Mouse (Mus musculus) MEL (cell line): ENCODE measurements around the gene Parm1. TPM values are rescaled to one million over a fixed set of nuclear protein-coding genes. Genes with fewer than 3 reads are reported as not detected.

ENCODE experiments used
- DNase-seq: peaks from one replicate; pipeline ENCODE4 v3.0.0; 2011; ENCODE audit warnings: low read depth, low spot score
- H3K27ac ChIP-seq: 2 replicates; pipeline ENCODE4 v1.5.1; 2012; ENCODE audit warnings: low read depth, mild to moderate bottlenecking, control low read depth, low read length, moderate library complexity; ENCODE audit not compliant: control insufficient read depth
- H3K27me3 ChIP-seq, 2 experiments: fragments of 150-350 bp in 1 of 2; sonication (generic) in 1 of 2; 2 replicates each; pipeline ENCODE4 v1.6.1; 2012; ENCODE audit warnings: low read length in 2 of 2, mild to moderate bottlenecking in 2 of 2, improper control_type of control experiment in 1 of 2, moderate library complexity in 1 of 2; ENCODE audit not compliant: insufficient read depth in 2 of 2, control insufficient read depth in 1 of 2
- H3K36me3 ChIP-seq, 2 experiments: 2 replicates each; pipeline ENCODE4 v1.6.1; 2012 to 2014; ENCODE audit warnings: low read length in 2 of 2, improper control_type of control experiment in 1 of 2, inconsistent platforms in 1 of 2, mild to moderate bottlenecking in 1 of 2; ENCODE audit not compliant: insufficient read depth in 2 of 2, control insufficient read depth in 1 of 2
- H3K4me1 ChIP-seq, 2 experiments: fragments of 150-350 bp in 1 of 2; sonication (generic) in 1 of 2; 2 replicates each; pipeline ENCODE4 v1.6.1; 2012; ENCODE audit warnings: low read length in 2 of 2, improper control_type of control experiment in 1 of 2, mild to moderate bottlenecking in 1 of 2; ENCODE audit not compliant: insufficient read depth in 2 of 2, control insufficient read depth in 1 of 2
- H3K4me3 ChIP-seq, 2 experiments: fragments of 150-350 bp in 1 of 2; sonication (generic) in 1 of 2; 2 replicates each; pipeline ENCODE4 v1.5.1; 2012; ENCODE audit warnings: low read depth in 2 of 2, low read length in 2 of 2, mild to moderate bottlenecking in 2 of 2, moderate library complexity in 2 of 2, control low read depth in 1 of 2, improper control_type of control experiment in 1 of 2; ENCODE audit not compliant: control insufficient read depth in 1 of 2, insufficient read depth in 1 of 2
- H3K79me2 ChIP-seq: 2 replicates; pipeline ENCODE4 v1.6.1; 2012; ENCODE audit warnings: mild to moderate bottlenecking, low read length, moderate library complexity; ENCODE audit not compliant: control insufficient read depth, poor library complexity, insufficient read depth
- H3K9ac ChIP-seq: 2 replicates; pipeline ENCODE4 v1.6.1; 2012; ENCODE audit warnings: low read depth, mild to moderate bottlenecking, control low read depth, low read length, moderate library complexity; ENCODE audit not compliant: control insufficient read depth, poor library complexity, severe bottlenecking
- H3K9me3 ChIP-seq: fragments of 150-350 bp; sonication (generic); replicated peaks from 2 replicates; pipeline ENCODE4 v1.6.1; 2012; ENCODE audit warnings: mild to moderate bottlenecking, low read length, improper control_type of control experiment, moderate library complexity; ENCODE audit not compliant: insufficient read depth
- CHD1 ChIP-seq: IDR thresholded peaks from 2 replicates; pipeline ENCODE4 v1.6.1; 2012; ENCODE audit warnings: low read depth, mild to moderate bottlenecking, inconsistent platforms, low read length, improper control_type of control experiment
- CTCF ChIP-seq, 3 experiments: IDR thresholded peaks in 2 of 3; conservative IDR thresholded peaks in 1 of 3; 2 replicates each; pipeline ENCODE4 v1.5.1; 2011 to 2012; ENCODE audit warnings: low read length in 3 of 3, low read depth in 2 of 3, mild to moderate bottlenecking in 2 of 3, improper control_type of control experiment in 1 of 3, inconsistent platforms in 1 of 3, mixed read lengths in 1 of 3, moderate library complexity in 1 of 3; ENCODE audit not compliant: control insufficient read depth in 1 of 3, insufficient read depth in 1 of 3, poor library complexity in 1 of 3, severe bottlenecking in 1 of 3
- E2F4 ChIP-seq: IDR thresholded peaks from 2 replicates; pipeline ENCODE4 v1.6.1; 2011; ENCODE audit warnings: low read depth, low read length, improper control_type of control experiment, borderline replicate concordance
- ELF1 ChIP-seq: IDR thresholded peaks from 2 replicates; pipeline ENCODE4 v1.6.1; 2014; ENCODE audit warnings: low read depth, mild to moderate bottlenecking, inconsistent platforms, low read length, improper control_type of control experiment, moderate library complexity
- ETS1 ChIP-seq: IDR thresholded peaks from 2 replicates; pipeline ENCODE4 v1.6.1; 2012; ENCODE audit warnings: low read depth, mild to moderate bottlenecking, inconsistent platforms, low read length, improper control_type of control experiment, moderate library complexity
- GATA1 ChIP-seq: IDR thresholded peaks from 2 replicates; pipeline ENCODE4 v1.6.1; 2011; ENCODE audit warnings: low read depth, low read length, improper control_type of control experiment
- HCFC1 ChIP-seq: IDR thresholded peaks from 2 replicates; pipeline ENCODE4 v1.6.1; 2012; ENCODE audit warnings: low read depth, mild to moderate bottlenecking, inconsistent platforms, low read length, improper control_type of control experiment, moderate library complexity
- JUND ChIP-seq: IDR thresholded peaks from 2 replicates; pipeline ENCODE4 v1.6.1; 2011; ENCODE audit warnings: low read depth, mild to moderate bottlenecking, improper control_type of control experiment, low read length
- KAT2A ChIP-seq: conservative IDR thresholded peaks from 2 replicates; pipeline ENCODE4 v1.6.1; 2012; ENCODE audit warnings: low read depth, low read length, improper control_type of control experiment, inconsistent platforms
- MAFK ChIP-seq: IDR thresholded peaks from 2 replicates; pipeline ENCODE4 v1.6.1; 2011; ENCODE audit warnings: low read depth, mild to moderate bottlenecking, low read length, improper control_type of control experiment, borderline replicate concordance
- MAX ChIP-seq: IDR thresholded peaks from 2 replicates; pipeline ENCODE4 v1.6.1; 2011; ENCODE audit warnings: low read length, improper control_type of control experiment
- MEF2A ChIP-seq: IDR thresholded peaks from 2 replicates; pipeline ENCODE4 v1.6.1; 2014; ENCODE audit warnings: low read depth, mild to moderate bottlenecking, inconsistent platforms, low read length, improper control_type of control experiment; ENCODE audit not compliant: poor library complexity, insufficient replicate concordance, severe bottlenecking; ENCODE audit errors: extremely low read depth
- MXI1 ChIP-seq: IDR thresholded peaks from 2 replicates; pipeline ENCODE4 v1.6.1; 2011; ENCODE audit warnings: mild to moderate bottlenecking, low read depth, low read length, improper control_type of control experiment
- MYB ChIP-seq: IDR thresholded peaks from 2 replicates; pipeline ENCODE4 v1.6.1; 2011; ENCODE audit warnings: mild to moderate bottlenecking, low read depth, low read length, improper control_type of control experiment
- MYC ChIP-seq: IDR thresholded peaks from 2 replicates; pipeline ENCODE4 v1.6.1; 2011; ENCODE audit warnings: low read depth, mild to moderate bottlenecking, low read length, improper control_type of control experiment, moderate library complexity
- NELFE ChIP-seq: IDR thresholded peaks from 2 replicates; pipeline ENCODE4 v1.6.1; 2011; ENCODE audit warnings: low read depth, low read length, improper control_type of control experiment
- NRF1 ChIP-seq: IDR thresholded peaks from 2 replicates; pipeline ENCODE4 v1.6.1; 2014; ENCODE audit warnings: low read depth, mild to moderate bottlenecking, inconsistent platforms, low read length, improper control_type of control experiment, moderate library complexity; ENCODE audit not compliant: poor library complexity, insufficient read depth, severe bottlenecking
- POLR2A ChIP-seq, 2 experiments: IDR thresholded peaks; 2 replicates each; pipeline ENCODE4 v1.6.1; 2011 to 2012; ENCODE audit warnings: low read length in 2 of 2, mild to moderate bottlenecking in 2 of 2, control low read depth in 1 of 2, improper control_type of control experiment in 1 of 2, low read depth in 1 of 2, moderate library complexity in 1 of 2; ENCODE audit not compliant: control insufficient read depth in 1 of 2, insufficient read depth in 1 of 2, poor library complexity in 1 of 2
- POLR2AphosphoS5 ChIP-seq: IDR thresholded peaks from 2 replicates; pipeline ENCODE4 v1.6.1; 2012; ENCODE audit warnings: low read depth, borderline replicate concordance, mild to moderate bottlenecking, inconsistent platforms, low read length, moderate library complexity, mixed read lengths
- SIN3A ChIP-seq: IDR thresholded peaks from 2 replicates; pipeline ENCODE4 v1.6.1; 2012; ENCODE audit warnings: low read length, improper control_type of control experiment, inconsistent platforms
- SMC3 ChIP-seq: IDR thresholded peaks from 2 replicates; pipeline ENCODE4 v1.6.1; 2011; ENCODE audit warnings: low read depth, low read length, improper control_type of control experiment
- TAL1 ChIP-seq: IDR thresholded peaks from 2 replicates; pipeline ENCODE4 v1.6.1; 2012; ENCODE audit warnings: mild to moderate bottlenecking, inconsistent platforms, low read length, moderate library complexity, mixed read lengths
- TCF12 ChIP-seq: IDR thresholded peaks from 2 replicates; pipeline ENCODE4 v1.6.1; 2014; ENCODE audit warnings: low read depth, mild to moderate bottlenecking, inconsistent platforms, low read length, improper control_type of control experiment, moderate library complexity
- USF1 ChIP-seq: IDR thresholded peaks from 2 replicates; pipeline ENCODE4 v1.6.1; 2014; ENCODE audit warnings: low read depth, mild to moderate bottlenecking, inconsistent platforms, low read length, improper control_type of control experiment, moderate library complexity
- USF2 ChIP-seq, 2 experiments: IDR thresholded peaks; 2 replicates each; pipeline ENCODE4 v1.6.1; 2011 to 2012; ENCODE audit warnings: improper control_type of control experiment in 2 of 2, low read length in 2 of 2, borderline replicate concordance in 1 of 2, inconsistent platforms in 1 of 2, low read depth in 1 of 2, mild to moderate bottlenecking in 1 of 2; ENCODE audit not compliant: insufficient read depth in 1 of 2
- ZC3H11A ChIP-seq: IDR thresholded peaks from 2 replicates; pipeline ENCODE4 v1.6.1; 2012; ENCODE audit warnings: low read depth, mild to moderate bottlenecking, inconsistent platforms, low read length, improper control_type of control experiment
- polyA plus RNA-seq, 2 experiments: library from polyadenylated mRNA; stranded (reverse) in 1 of 2; unstranded in 1 of 2; fragments of >175 nt in 1 of 2; fragments of >200 nt in 1 of 2; gene quantifications; 2 replicates each; pipeline versions ENCODE4 v1.2.1 to v1.2.4; 2012; ENCODE audit warnings: low replicate concordance in 2 of 2, low read depth in 1 of 2; ENCODE audit not compliant: insufficient read length in 2 of 2, insufficient read depth in 1 of 2, missing spikeins in 1 of 2
- total RNA-seq: library from RNA; depleted of rRNA; stranded (reverse); fragments of 300-350 nt; gene quantifications from 2 replicates; pipeline ENCODE4 v1.2.3, GENCODE M21; 2012

Gene Parm1
- total and polyA plus RNA-seq, 3 experiments, result 19.1 to 76.1 (median 41.0) TPM

- Histone ChIP-seq H3K27me3 (no peaks in the 10 kb centered on the region), H3K9ac (no peak overlapping the region), H3K4me1 (peaks cover under 1 to 11% of the 10 kb centered on the region in 2 experiments; a peak in 3 of 4 replicates), H3K36me3 (peaks cover 0 to 11% of the 10 kb centered on the region in 2 experiments; a peak in 2 of 4 replicates), H3K9me3 (no peaks in the 10 kb centered on the region), H3K27ac (no peak overlapping the region), H3K4me3 (no peak overlapping the region), H3K79me2 (no peaks in the 10 kb centered on the region)
- DNase-seq, result no peak
- no peak for TF ChIP-seq GATA1
- TF ChIP-seq MEF2A, result no peak
- TF ChIP-seq MYB, result no peak
- TF ChIP-seq NELFE, result no peak
- TF ChIP-seq ELF1, result no peak
- no peak for TF ChIP-seq ZC3H11A
- no peak for TF ChIP-seq USF2 (IDR thresholded peaks at IDR 0.05; ENCODE audit: borderline replicate concordance in 1 of 2, insufficient read depth in 1 of 2, low read depth in 1 of 2, low read length in 2 of 2)
- TF ChIP-seq CHD1, result no peak
- no peak for TF ChIP-seq NRF1
- TF ChIP-seq TAL1, result no peak
- no peak for TF ChIP-seq E2F4
- no peak for TF ChIP-seq ETS1
- no peak for TF ChIP-seq MXI1
Measured at GRCm38 (mm10) chr5:91475241-91475640, 42.2 kb upstream of the Parm1 start.

- Histone ChIP-seq H3K36me3 (peaks cover 0 to 16% of the 10 kb centered on the region in 2 experiments; a peak in 2 of 4 replicates), H3K27me3 (no peaks in the 10 kb centered on the region), H3K4me1 (peaks cover 2 to 18% of the 10 kb centered on the region in 2 experiments; a peak in 3 of 4 replicates), H3K79me2 (no peaks in the 10 kb centered on the region), H3K9ac (no peak overlapping the region), H3K9me3 (no peaks in the 10 kb centered on the region), H3K27ac (no peak overlapping the region), H3K4me3 (no peak overlapping the region)
- TF ChIP-seq MYC, result no peak
- TF ChIP-seq NELFE, result no peak
- TF ChIP-seq CTCF (IDR thresholded peaks at IDR 0.05 in 2 of 3, conservative IDR thresholded peaks at IDR 0.05 in 1 of 3; ENCODE audit: control insufficient read depth in 1 of 3, insufficient read depth in 1 of 3, low read depth in 2 of 3, low read length in 3 of 3, poor library complexity in 1 of 3, severe bottlenecking in 1 of 3), result no peak
- TF ChIP-seq POLR2AphosphoS5, result no peak
- no peak for TF ChIP-seq USF1
- TF ChIP-seq SIN3A, result no peak
- no peak for TF ChIP-seq SMC3
- TF ChIP-seq KAT2A, result no peak
- TF ChIP-seq MAFK, result no peak
- no peak for TF ChIP-seq MAX
- no peak for TF ChIP-seq JUND
- no peak for TF ChIP-seq TCF12
- TF ChIP-seq POLR2A (IDR thresholded peaks at IDR 0.05; ENCODE audit: control insufficient read depth in 1 of 2, insufficient read depth in 1 of 2, low read depth in 1 of 2, low read length in 2 of 2, poor library complexity in 1 of 2), result no peak
- no peak for TF ChIP-seq MYB
- TF ChIP-seq HCFC1, result no peak
- no peak for TF ChIP-seq ZC3H11A
- DNase-seq, result no peak
Measured at GRCm38 (mm10) chr5:91476863-91477262, 40.6 kb upstream of the Parm1 start.
